Mouse (Mus musculus): ENCODE data around the gene Smad3. TPM values are rescaled to one million over a fixed set of nuclear protein-coding genes. Genes with fewer than 3 reads are reported as not detected.

Gene Smad3
- total and polyA plus RNA-seq, 3 experiments, result 7.5 to 10.2 TPM; not detected in 1

DNA sequence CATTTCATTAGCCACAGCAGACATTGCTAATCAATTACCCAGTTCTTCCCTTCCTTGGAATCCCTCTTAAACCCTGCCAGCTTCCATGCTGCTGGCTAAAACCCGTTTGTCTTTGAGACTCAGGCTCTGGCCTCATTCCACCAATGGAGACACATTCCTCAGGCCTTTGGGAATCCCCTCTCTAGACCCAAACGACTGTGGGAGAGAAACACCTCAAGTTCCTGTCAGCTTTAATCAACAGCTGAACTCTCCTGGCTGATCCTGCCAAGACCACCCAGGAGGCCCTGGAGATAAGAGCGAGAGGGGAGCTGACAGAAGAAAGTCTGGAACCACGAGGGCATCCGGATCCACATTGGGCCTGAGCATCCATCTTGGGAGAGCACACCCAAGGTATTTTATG lies 13.9 kb upstream of the Smad3 start:
- no peak for DNase-seq (ENCODE audit: low read depth, low spot score)
- Histone ChIP-seq H3K4me1 (ENCODE audit: control insufficient read depth in 1 of 2, insufficient read depth in 2 of 2, low read length in 2 of 2) (peaks cover 10 to 15% of the 10 kb centered on the region in 2 experiments), H3K9me3 (replicated peaks; ENCODE audit: insufficient read depth, low read length) (no peaks in the 10 kb centered on the region), H3K27me3 (ENCODE audit: control insufficient read depth in 1 of 2, insufficient read depth in 2 of 2, low read length in 2 of 2) (no peaks in the 10 kb centered on the region), H3K4me3 (ENCODE audit: control insufficient read depth in 1 of 2, insufficient read depth in 1 of 2, low read depth in 2 of 2, low read length in 2 of 2) (no peak overlapping the region), H3K27ac (ENCODE audit: control insufficient read depth, low read depth, low read length) (no peak overlapping the region), H3K9ac (ENCODE audit: control insufficient read depth, low read depth, low read length, poor library complexity, severe bottlenecking) (no peak overlapping the region), H3K79me2 (ENCODE audit: control insufficient read depth, insufficient read depth, low read length, poor library complexity) (no peaks in the 10 kb centered on the region), H3K36me3 (ENCODE audit: control insufficient read depth in 1 of 2, insufficient read depth in 2 of 2, low read length in 2 of 2) (peaks cover 0 to 9% of the 10 kb centered on the region in 2 experiments; a peak in 2 of 4 replicates)
- no peak for TF ChIP-seq MEF2A (IDR thresholded peaks at IDR 0.05; ENCODE audit: extremely low read depth, insufficient replicate concordance, low read depth, low read length, poor library complexity, severe bottlenecking)
- TF ChIP-seq MYC (IDR thresholded peaks at IDR 0.05; ENCODE audit: low read depth, low read length), result no peak
- no peak for TF ChIP-seq KAT2A (conservative IDR thresholded peaks at IDR 0.05; ENCODE audit: low read depth, low read length)
- no peak for TF ChIP-seq JUND (IDR thresholded peaks at IDR 0.05; ENCODE audit: low read depth, low read length)
- TF ChIP-seq POLR2A (IDR thresholded peaks at IDR 0.05; ENCODE audit: control insufficient read depth in 1 of 2, insufficient read depth in 1 of 2, low read depth in 1 of 2, low read length in 2 of 2, poor library complexity in 1 of 2), result no peak

DNA sequence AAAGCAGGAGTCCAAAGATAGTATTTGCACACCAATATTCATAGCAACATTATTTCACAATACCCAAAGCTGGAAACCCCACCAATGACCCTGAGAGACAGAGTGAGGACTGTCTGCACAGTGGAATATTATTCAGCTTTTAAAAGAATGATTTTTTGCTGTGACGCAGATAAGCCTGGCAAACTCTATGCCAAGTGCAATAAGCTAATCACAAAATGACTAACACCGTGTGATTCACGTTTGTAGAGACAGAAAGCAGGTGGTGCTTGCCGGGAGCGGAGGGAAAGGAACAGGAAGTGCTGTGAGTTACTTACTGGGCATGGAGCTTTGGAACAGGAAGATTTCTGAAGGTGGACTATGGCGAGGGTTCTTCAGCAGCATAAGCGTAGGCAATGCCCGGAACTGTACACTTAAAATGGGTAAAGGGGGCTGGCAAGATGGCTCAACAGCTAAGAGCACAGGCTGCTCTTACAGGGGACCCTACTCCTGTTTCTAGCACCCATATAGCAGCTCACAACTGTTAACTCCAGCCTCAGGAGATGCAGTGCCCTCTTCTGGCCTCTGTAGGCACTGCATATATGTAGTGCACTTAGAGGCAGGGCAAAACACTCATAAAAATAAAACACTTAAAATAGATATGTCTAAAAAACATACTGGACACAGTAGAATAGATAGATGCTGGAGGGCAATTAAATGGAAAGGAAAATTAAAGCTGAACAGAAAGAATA lies 3.7 kb upstream of the Smad3 start:
- Histone ChIP-seq H3K4me1 (ENCODE audit: control insufficient read depth in 1 of 2, insufficient read depth in 2 of 2, low read length in 2 of 2) (peaks cover 0 to 9% of the 10 kb centered on the region in 2 experiments; a peak in 2 of 4 replicates), H3K27ac (ENCODE audit: control insufficient read depth, low read depth, low read length) (no peak overlapping the region), H3K79me2 (ENCODE audit: control insufficient read depth, insufficient read depth, low read length, poor library complexity) (peaks cover 8% of the 10 kb centered on the region), H3K4me3 (ENCODE audit: control insufficient read depth in 1 of 2, insufficient read depth in 1 of 2, low read depth in 2 of 2, low read length in 2 of 2) (no peak overlapping the region), H3K9me3 (replicated peaks; ENCODE audit: insufficient read depth, low read length) (no peaks in the 10 kb centered on the region), H3K36me3 (ENCODE audit: control insufficient read depth in 1 of 2, insufficient read depth in 2 of 2, low read length in 2 of 2) (peaks cover 0 to 4% of the 10 kb centered on the region in 2 experiments; a peak in 2 of 4 replicates), H3K9ac (ENCODE audit: control insufficient read depth, low read depth, low read length, poor library complexity, severe bottlenecking) (no peak overlapping the region), H3K27me3 (ENCODE audit: control insufficient read depth in 1 of 2, insufficient read depth in 2 of 2, low read length in 2 of 2) (no peaks in the 10 kb centered on the region)
- peak; percentile 58 for DNase-seq (ENCODE audit: low read depth, low spot score)
- TF ChIP-seq MYC (IDR thresholded peaks at IDR 0.05; ENCODE audit: low read depth, low read length), result no peak
- peak; percentile 80 for TF ChIP-seq ZC3H11A (IDR thresholded peaks at IDR 0.05; ENCODE audit: low read depth, low read length)
- TF ChIP-seq RAD21 (IDR thresholded peaks at IDR 0.05; ENCODE audit: low read depth, low read length), result peak; percentile 70
- TF ChIP-seq SMC3 (IDR thresholded peaks at IDR 0.05; ENCODE audit: low read depth, low read length), result peak; percentile 78
- TF ChIP-seq USF1 (IDR thresholded peaks at IDR 0.05; ENCODE audit: low read depth, low read length), result no peak
- no peak for TF ChIP-seq TCF12 (IDR thresholded peaks at IDR 0.05; ENCODE audit: low read depth, low read length)
- TF ChIP-seq CTCF (IDR thresholded peaks at IDR 0.05 in 2 of 3, conservative IDR thresholded peaks at IDR 0.05 in 1 of 3; ENCODE audit: control insufficient read depth in 1 of 3, insufficient read depth in 1 of 3, low read depth in 2 of 3, low read length in 3 of 3, poor library complexity in 1 of 3, severe bottlenecking in 1 of 3), result peak; percentile 60 to 67 (median 62)
- TF ChIP-seq GATA1 (IDR thresholded peaks at IDR 0.05; ENCODE audit: low read depth, low read length), result no peak
- no peak for TF ChIP-seq ZKSCAN1 (IDR thresholded peaks at IDR 0.05; ENCODE audit: low read depth, low read length)
- TF ChIP-seq CHD1 (IDR thresholded peaks at IDR 0.05; ENCODE audit: low read depth, low read length), result no peak
- TF ChIP-seq JUND (IDR thresholded peaks at IDR 0.05; ENCODE audit: low read depth, low read length), result no peak
